Mouse (Mus musculus): ENCODE results near the gene Agap1. TPM values are rescaled to one million over a fixed set of nuclear protein-coding genes. Genes with fewer than 3 reads are reported as not detected.

The Agap1 gene
- polyA plus RNA-seq, 1 experiment, result 145 TPM

DNA sequence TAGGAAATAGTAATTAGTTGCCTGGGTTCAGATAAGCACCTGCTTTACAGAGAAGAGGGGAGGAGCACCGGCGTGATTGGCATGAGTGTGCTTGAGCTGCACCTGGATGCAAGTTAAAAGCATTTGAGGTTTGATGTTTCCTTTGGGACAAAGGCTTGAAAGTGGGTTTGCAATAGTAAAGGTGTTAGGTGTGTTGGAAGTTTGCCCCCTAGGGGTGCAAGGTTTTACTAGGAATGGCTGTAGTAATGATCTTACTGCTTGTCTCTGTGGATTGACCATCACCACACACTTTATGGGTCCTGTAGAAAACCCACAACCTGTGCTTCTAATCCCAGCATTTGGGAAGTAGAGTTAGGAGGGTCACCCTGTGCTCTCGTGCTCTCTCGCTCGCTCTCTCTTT is 128.8 kb downstream of the Agap1 start:
- DNase-seq (ENCODE audit: low read depth), result no peak
- TF ChIP-seq POLR2A (IDR thresholded peaks at IDR 0.05; ENCODE audit: borderline replicate concordance, extremely low read depth, insufficient read depth, insufficient read length, poor library complexity, severe bottlenecking), result no peak
- peak; percentile 16; the same call in 1 of the 2 replicates for TF ChIP-seq CTCF (IDR thresholded peaks at IDR 0.05; ENCODE audit: borderline replicate concordance, extremely low read depth, insufficient read depth, insufficient read length)

DNA sequence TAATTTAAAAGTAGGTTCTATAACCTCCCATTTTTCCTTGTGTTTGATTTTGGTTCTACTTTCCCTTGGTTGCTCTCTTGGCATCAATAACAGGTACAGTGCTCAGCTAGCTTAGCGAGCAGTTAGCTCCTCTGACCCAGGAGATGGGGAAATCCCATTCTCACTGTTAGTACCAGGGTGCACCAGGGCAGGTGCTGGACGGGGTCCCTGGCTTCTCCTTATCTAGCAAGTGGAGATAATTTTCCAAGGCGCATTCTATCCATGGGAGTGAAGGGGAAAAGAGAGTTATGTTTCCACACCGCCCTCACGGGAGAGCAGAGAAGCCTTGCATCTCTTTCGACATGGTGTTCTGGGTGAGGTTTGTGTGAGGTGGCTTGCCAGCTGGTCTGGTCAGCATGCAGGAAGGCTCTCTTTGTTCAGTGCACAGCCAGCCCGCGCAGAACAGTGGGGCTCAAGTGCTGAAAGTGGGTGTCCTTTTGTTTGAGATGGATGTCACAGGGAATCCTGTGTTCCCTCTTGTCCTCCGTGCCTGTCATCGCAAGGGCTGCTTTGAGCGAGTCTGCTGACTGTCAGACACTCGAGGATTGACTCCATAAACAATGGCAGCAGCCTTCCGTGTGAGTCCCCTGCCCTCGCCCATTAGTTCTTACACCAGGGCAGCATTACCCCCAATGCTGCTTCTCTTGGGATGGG is 132.5 kb downstream of the Agap1 start:
- TF ChIP-seq CTCF (IDR thresholded peaks at IDR 0.05; ENCODE audit: borderline replicate concordance, extremely low read depth, insufficient read depth, insufficient read length) (no peak), POLR2A (IDR thresholded peaks at IDR 0.05; ENCODE audit: borderline replicate concordance, extremely low read depth, insufficient read depth, insufficient read length, poor library complexity, severe bottlenecking) (no peak)
- no peak for DNase-seq (ENCODE audit: low read depth)

DNA sequence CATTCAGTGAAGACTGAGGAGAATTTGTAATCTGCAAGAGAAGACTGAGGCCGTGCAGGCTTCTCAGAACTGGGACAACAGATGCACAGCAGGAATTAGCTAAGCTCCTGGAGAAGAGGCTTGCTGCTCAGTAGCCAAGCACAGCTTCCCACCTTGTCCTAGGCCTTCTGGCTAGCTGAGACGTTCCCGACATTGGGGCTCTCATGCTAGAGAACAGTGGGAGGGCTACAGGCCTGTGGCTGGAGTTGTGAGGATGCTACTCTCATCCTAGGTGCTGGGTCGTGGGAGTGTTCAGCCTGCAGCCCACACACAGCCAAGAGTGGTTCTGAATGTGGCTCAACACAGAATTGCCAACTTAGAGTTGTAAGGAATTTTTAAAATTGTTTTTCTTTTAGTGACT is 133.5 kb downstream of the Agap1 start:
- TF ChIP-seq POLR2A (IDR thresholded peaks at IDR 0.05; ENCODE audit: borderline replicate concordance, extremely low read depth, insufficient read depth, insufficient read length, poor library complexity, severe bottlenecking) (no peak), CTCF (IDR thresholded peaks at IDR 0.05; ENCODE audit: borderline replicate concordance, extremely low read depth, insufficient read depth, insufficient read length) (no peak)
- DNase-seq (ENCODE audit: low read depth), result no peak

DNA sequence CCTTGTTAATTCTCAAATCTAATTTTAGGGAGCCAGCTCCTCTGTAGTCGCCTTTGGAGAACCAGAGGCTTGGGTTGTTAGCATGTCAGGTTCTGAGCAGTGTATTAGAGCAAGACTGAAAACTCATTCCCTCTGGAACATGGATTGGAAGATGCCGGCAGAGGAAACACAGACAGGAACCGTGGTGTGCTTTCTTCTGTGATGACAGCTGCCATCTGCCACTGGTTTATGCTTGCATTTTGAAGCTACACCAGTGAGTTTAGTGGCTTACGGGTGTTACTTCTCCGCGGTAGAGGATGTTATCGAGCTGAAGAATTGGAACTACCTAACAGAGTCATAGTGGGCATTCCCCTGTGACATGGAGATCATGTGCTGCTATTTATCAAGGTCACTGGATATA is 136.4 kb downstream of the Agap1 start:
- TF ChIP-seq POLR2A (IDR thresholded peaks at IDR 0.05; ENCODE audit: borderline replicate concordance, extremely low read depth, insufficient read depth, insufficient read length, poor library complexity, severe bottlenecking) (no peak), CTCF (IDR thresholded peaks at IDR 0.05; ENCODE audit: borderline replicate concordance, extremely low read depth, insufficient read depth, insufficient read length) (no peak)
- peak; percentile 53 for DNase-seq (ENCODE audit: low read depth)

DNA sequence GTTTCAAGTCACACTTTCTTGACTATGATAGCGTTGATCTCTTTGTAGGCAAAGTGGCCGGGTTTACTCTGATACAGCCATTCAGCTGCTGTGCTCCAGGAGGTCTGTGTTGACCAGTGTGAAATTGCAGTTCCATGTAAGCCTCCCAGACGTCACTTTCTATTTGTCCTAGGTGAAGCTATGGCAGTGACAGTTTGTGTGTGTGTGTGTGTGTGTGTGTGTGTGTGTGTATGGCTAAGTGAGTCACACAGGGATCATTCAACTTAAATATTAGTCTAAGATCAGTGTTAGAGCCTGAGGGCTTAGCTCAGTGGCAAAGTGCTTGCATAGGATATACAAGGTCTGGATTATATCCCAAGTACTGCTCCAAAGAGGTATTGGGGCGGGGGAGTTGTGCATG is 138.6 kb downstream of the Agap1 start:
- TF ChIP-seq CTCF (IDR thresholded peaks at IDR 0.05; ENCODE audit: borderline replicate concordance, extremely low read depth, insufficient read depth, insufficient read length), result no peak
- TF ChIP-seq POLR2A (IDR thresholded peaks at IDR 0.05; ENCODE audit: borderline replicate concordance, extremely low read depth, insufficient read depth, insufficient read length, poor library complexity, severe bottlenecking), result no peak
- no peak for DNase-seq (ENCODE audit: low read depth)

DNA sequence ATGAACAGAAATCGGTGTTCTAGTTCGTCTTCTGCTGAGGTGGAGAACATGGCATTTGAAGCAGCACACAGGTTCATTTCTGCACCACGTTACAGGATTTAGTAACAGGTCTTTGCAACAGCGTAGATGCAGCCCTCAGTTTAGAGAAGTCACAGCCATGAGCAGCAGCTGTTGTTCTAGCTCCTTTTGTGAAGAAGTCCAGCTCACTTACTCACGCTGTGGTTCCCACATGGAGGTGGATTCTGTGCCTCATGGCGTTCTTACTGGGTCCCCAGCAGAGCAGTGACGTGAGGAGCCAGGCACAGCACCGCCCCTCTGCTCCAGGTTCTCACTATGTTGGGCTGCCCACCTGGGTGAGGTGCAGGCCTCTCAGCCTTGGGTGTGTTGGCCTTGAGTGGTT is 140.4 kb downstream of the Agap1 start:
- TF ChIP-seq POLR2A (IDR thresholded peaks at IDR 0.05; ENCODE audit: borderline replicate concordance, extremely low read depth, insufficient read depth, insufficient read length, poor library complexity, severe bottlenecking) (no peak), CTCF (IDR thresholded peaks at IDR 0.05; ENCODE audit: borderline replicate concordance, extremely low read depth, insufficient read depth, insufficient read length) (no peak)
- DNase-seq (ENCODE audit: low read depth), result no peak

DNA sequence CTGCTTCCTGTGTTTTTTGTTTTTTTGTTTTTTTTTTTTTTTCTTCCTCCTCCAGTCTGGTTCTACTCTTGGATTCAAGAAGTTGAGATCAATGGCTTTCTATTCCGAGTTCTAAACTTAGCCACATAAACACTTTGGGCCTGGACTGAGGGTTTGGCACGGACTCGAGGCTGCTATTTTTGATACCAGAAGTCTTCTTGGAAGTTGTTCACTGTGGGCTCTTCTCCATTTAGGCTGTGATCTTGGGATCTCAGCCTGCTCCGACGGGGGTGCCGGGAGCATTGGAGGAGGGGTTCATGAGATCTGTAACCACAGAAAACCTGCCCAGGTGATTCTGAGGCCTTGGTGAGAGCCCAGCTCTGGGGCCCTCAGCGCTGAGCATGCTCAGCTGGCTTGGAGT is 140.8 kb downstream of the Agap1 start:
- no peak for DNase-seq (ENCODE audit: low read depth)
- TF ChIP-seq POLR2A (IDR thresholded peaks at IDR 0.05; ENCODE audit: borderline replicate concordance, extremely low read depth, insufficient read depth, insufficient read length, poor library complexity, severe bottlenecking), result no peak
- no peak for TF ChIP-seq CTCF (IDR thresholded peaks at IDR 0.05; ENCODE audit: borderline replicate concordance, extremely low read depth, insufficient read depth, insufficient read length)

DNA sequence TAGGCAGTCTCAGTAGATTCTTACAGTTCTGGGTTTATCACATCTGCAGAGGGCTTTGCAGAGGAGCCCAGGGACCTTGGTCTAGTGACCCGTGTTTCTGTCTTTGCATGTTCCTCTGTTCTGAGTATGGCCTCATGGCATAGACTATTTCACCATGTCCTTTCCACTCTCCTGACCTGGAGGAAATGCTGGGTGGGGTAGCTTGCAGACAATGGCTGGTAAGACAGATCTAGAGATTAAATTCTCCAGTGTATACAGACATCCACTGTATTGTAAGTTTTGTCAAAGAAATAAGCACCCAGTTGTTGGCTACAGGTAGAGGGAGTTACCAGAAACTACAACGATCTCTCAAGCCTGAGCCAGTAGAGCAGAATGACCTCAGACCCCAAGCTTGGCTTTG is 141.6 kb downstream of the Agap1 start:
- no peak for DNase-seq (ENCODE audit: low read depth)
- TF ChIP-seq POLR2A (IDR thresholded peaks at IDR 0.05; ENCODE audit: borderline replicate concordance, extremely low read depth, insufficient read depth, insufficient read length, poor library complexity, severe bottlenecking) (no peak), CTCF (IDR thresholded peaks at IDR 0.05; ENCODE audit: borderline replicate concordance, extremely low read depth, insufficient read depth, insufficient read length) (no peak)

DNA sequence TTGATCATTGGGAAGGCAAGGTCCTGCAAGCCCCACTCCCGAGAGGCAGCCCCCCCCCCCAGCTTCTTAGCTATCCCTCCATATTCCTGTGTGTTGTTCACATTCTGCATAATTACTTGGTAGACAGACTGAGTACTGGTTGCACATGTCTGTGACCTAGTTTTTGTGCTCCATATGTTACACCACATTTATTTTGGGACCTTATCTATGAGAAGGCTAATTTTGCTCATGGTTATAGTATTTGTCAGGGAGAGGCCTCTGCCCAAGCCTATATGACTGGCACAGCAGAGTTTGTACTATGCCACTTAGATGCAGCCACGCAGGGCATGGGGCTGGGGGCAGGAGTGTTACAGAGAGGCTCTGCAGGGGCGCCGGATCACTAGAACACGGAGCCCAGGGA is 144.3 kb downstream of the Agap1 start:
- TF ChIP-seq POLR2A (IDR thresholded peaks at IDR 0.05; ENCODE audit: borderline replicate concordance, extremely low read depth, insufficient read depth, insufficient read length, poor library complexity, severe bottlenecking), result no peak
- no peak for TF ChIP-seq CTCF (IDR thresholded peaks at IDR 0.05; ENCODE audit: borderline replicate concordance, extremely low read depth, insufficient read depth, insufficient read length)
- DNase-seq (ENCODE audit: low read depth), result no peak

DNA sequence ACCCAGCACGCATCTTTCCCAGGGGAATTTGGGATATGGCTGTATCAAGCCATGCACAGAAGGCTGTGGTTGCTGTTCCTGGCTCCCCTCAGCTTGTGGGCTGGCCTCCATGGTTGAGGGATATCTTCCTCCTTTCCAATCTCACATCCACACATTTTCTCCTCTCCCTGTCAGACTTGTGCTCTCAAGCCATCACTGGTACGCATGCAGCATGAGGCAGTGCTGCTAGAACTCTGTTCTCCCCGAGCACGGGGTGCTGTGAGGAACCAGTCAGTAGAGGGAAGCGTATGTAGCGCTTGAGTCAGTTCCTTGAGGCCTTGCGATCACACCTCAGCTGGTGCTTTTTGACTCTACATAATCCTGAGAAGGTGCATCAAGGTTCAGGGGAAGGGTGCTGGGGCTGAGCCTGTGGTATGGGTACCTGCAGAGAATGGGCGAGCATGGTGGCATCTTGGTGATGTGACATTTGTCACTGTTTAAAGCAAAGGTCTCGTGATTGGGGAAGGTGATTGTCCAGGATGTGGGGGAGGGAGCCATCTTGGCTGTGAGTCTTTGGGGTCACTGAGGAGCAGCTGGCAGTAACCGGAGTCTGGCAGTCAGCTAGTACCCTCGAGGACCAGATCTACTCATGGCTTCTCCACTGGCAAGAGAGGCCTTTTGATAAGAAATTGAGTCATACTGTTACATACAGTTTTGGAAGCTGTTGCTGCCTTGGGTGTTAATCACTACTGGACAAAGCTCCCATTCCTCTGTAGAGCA is 145.6 kb downstream of the Agap1 start:
- TF ChIP-seq POLR2A (IDR thresholded peaks at IDR 0.05; ENCODE audit: borderline replicate concordance, extremely low read depth, insufficient read depth, insufficient read length, poor library complexity, severe bottlenecking) (no peak), CTCF (IDR thresholded peaks at IDR 0.05; ENCODE audit: borderline replicate concordance, extremely low read depth, insufficient read depth, insufficient read length) (no peak)
- DNase-seq (ENCODE audit: low read depth), result no peak

DNA sequence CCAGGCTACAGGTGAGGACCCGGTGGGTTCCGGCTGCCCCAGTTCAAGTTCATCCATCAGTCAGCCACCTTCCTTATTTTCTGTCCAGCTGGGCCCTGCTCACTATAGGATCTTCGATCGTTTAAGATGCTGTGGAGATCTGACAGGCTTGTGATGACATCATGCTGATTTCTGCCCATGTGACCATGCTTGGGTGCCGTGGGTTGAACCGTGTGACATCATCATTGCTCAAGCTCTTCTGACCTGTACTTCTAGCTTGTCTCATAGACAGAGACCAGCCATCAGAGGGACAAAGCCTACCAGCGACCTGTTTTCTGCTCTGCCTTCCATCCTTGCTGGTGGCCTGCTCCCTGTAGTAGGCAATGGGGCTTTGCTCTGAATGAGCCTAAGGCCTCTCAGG is 146.7 kb downstream of the Agap1 start:
- TF ChIP-seq POLR2A (IDR thresholded peaks at IDR 0.05; ENCODE audit: borderline replicate concordance, extremely low read depth, insufficient read depth, insufficient read length, poor library complexity, severe bottlenecking), result no peak
- TF ChIP-seq CTCF (IDR thresholded peaks at IDR 0.05; ENCODE audit: borderline replicate concordance, extremely low read depth, insufficient read depth, insufficient read length), result no peak

DNA sequence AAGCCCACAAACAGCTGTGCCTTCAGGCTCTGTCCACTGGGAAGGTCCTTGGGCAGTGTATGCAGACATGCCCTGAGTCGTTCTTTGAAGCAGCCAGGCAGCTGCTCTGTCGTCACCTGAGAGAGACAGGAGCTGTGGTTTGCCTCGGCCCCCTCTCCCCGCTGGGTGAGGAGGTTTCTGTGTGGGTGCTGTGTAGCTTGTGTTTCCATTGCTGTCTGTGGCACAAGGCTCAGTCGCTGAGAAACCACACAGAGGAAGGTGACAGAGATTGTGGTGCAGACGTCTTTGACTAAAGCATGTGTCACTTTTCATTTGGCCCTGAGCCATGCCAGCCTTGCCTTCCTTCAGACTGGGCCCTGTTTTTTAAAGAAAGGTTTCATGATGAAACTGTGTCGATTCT is 148.3 kb downstream of the Agap1 start:
- DNase-seq (ENCODE audit: low read depth), result peak; percentile 41
- TF ChIP-seq CTCF (IDR thresholded peaks at IDR 0.05; ENCODE audit: borderline replicate concordance, extremely low read depth, insufficient read depth, insufficient read length), result no peak
- TF ChIP-seq POLR2A (IDR thresholded peaks at IDR 0.05; ENCODE audit: borderline replicate concordance, extremely low read depth, insufficient read depth, insufficient read length, poor library complexity, severe bottlenecking), result no peak

More for the DNA sequence above, 146.7 kb downstream of the Agap1 start:
- no peak for DNase-seq (ENCODE audit: low read depth)

All from brain, embryonic 14.5 days (tissue).